Mouse (Mus musculus) ES-E14 (cell line): ENCODE measurements around the gene Abr.

Experiments
- CHD2 ChIP-seq: IDR thresholded peaks from 2 replicates; pipeline ENCODE4 v1.6.1; 2014; ENCODE audit warnings: mild to moderate bottlenecking, low read depth, low read length, inconsistent platforms
- HCFC1 ChIP-seq: IDR thresholded peaks from 2 replicates; pipeline ENCODE4 v1.6.1; 2012; ENCODE audit warnings: low read length, inconsistent platforms, borderline replicate concordance; ENCODE audit not compliant: insufficient read depth
- MAFK ChIP-seq: IDR thresholded peaks from 2 replicates; pipeline ENCODE4 v1.6.1; 2014; ENCODE audit warnings: mild to moderate bottlenecking, low read depth, low read length, inconsistent platforms; ENCODE audit not compliant: insufficient read depth
- ZC3H11A ChIP-seq: IDR thresholded peaks from 2 replicates; pipeline ENCODE4 v1.6.1; 2012; ENCODE audit warnings: low read depth, mild to moderate bottlenecking, inconsistent platforms, low read length, borderline replicate concordance
- ZNF384 ChIP-seq: IDR thresholded peaks from 2 replicates; pipeline ENCODE4 v1.6.1; 2012; ENCODE audit warnings: low read depth, low read length, inconsistent platforms

DNA sequence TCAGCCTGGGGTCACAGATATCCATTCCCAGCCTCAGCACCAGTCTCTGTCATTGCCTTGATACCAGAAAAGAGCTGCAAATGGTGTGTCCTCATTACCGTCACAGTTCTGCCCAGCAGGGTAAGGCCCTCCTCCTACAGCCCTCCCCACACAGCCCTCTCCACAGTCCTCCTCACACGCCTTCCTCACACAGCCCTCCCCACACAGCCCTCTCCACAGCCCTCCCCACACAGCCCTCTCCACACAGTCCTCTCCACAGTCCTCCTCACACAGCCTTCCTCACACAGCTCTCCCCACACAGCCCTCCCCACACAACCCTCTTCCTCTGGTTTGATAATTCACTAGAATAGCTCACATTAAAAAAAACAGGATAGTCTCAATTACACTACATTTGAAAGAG lies 7.9 kb upstream of the Abr start:
- TF ChIP-seq MAFK, result no peak
- no peak for TF ChIP-seq ZC3H11A
- TF ChIP-seq HCFC1, result no peak
- TF ChIP-seq ZNF384, result no peak
- TF ChIP-seq CHD2, result no peak
